Mouse (Mus musculus) urinary bladder, postnatal 10 days (tissue): ENCODE measurements around the gene Etv6.

Experiments used
- DNase-seq: peaks from one replicate; pipeline ENCODE4 v3.0.0; 2022; ENCODE audit warnings: low spot score

Gene Etv6

GRCm38 (mm10) chr6:134078016-134078415, 42.5 kb downstream of the Etv6 start:
- no peak for DNase-seq

- no peak for DNase-seq
Observed at GRCm38 (mm10) chr6:134079112-134079511, 43.6 kb downstream of the Etv6 start.

- DNase-seq = no peak
Observed at GRCm38 (mm10) chr6:134079563-134079962, 44.1 kb downstream of the Etv6 start.

GRCm38 (mm10) chr6:134080946-134081345, 45.4 kb downstream of the Etv6 start:
- DNase-seq = no peak

GRCm38 (mm10) chr6:134082229-134082920, 46.9 kb downstream of the Etv6 start:
- no peak for DNase-seq

GRCm38 (mm10) chr6:134083428-134083827, 47.9 kb downstream of the Etv6 start:
- no peak for DNase-seq

- DNase-seq = no peak
Observed at GRCm38 (mm10) chr6:134086351-134086750, 50.9 kb downstream of the Etv6 start.

- no peak for DNase-seq
Observed at GRCm38 (mm10) chr6:134087709-134088108, 52.2 kb downstream of the Etv6 start.

- no peak for DNase-seq
Observed at GRCm38 (mm10) chr6:134089671-134090377, 54.3 kb downstream of the Etv6 start.

- DNase-seq = no peak
Observed at GRCm38 (mm10) chr6:134090378-134090692, 54.8 kb downstream of the Etv6 start.

GRCm38 (mm10) chr6:134090875-134091274, 55.4 kb downstream of the Etv6 start:
- DNase-seq = no peak

GRCm38 (mm10) chr6:134091398-134091801, 55.9 kb downstream of the Etv6 start:
- no peak for DNase-seq

GRCm38 (mm10) chr6:134094066-134094465, 58.6 kb downstream of the Etv6 start:
- no peak for DNase-seq

GRCm38 (mm10) chr6:134094620-134095019, 59.1 kb downstream of the Etv6 start:
- DNase-seq = no peak

- no peak for DNase-seq
Observed at GRCm38 (mm10) chr6:134095582-134095981, 60.1 kb downstream of the Etv6 start.

- DNase-seq = no peak
Observed at GRCm38 (mm10) chr6:134099976-134100743, 64.7 kb downstream of the Etv6 start.

- DNase-seq = no peak
Observed at GRCm38 (mm10) chr6:134102396-134102795, 66.9 kb downstream of the Etv6 start.

- no peak for DNase-seq
Observed at GRCm38 (mm10) chr6:134103519-134103918, 68.0 kb downstream of the Etv6 start.

- no peak for DNase-seq
Observed at GRCm38 (mm10) chr6:134105514-134106201, 70.2 kb downstream of the Etv6 start.

- DNase-seq = no peak
Observed at GRCm38 (mm10) chr6:134107696-134108095, 72.2 kb downstream of the Etv6 start.

GRCm38 (mm10) chr6:134109675-134110074, 74.2 kb downstream of the Etv6 start:
- DNase-seq = no peak

GRCm38 (mm10) chr6:134110206-134110605, 74.7 kb downstream of the Etv6 start:
- DNase-seq = no peak
